Mouse (Mus musculus) MEL (cell line): ENCODE data around the gene Nxph4. TPM values are rescaled to one million over a fixed set of nuclear protein-coding genes. Genes with fewer than 3 reads are reported as not detected.

Source experiments
- DNase-seq: peaks from one replicate; pipeline ENCODE4 v3.0.0; 2011; ENCODE audit warnings: low read depth, low spot score
- H3K27ac ChIP-seq: 2 replicates; pipeline ENCODE4 v1.5.1; 2012; ENCODE audit warnings: low read depth, mild to moderate bottlenecking, control low read depth, low read length, moderate library complexity; ENCODE audit not compliant: control insufficient read depth
- H3K27me3 ChIP-seq, 2 experiments: fragments of 150-350 bp in 1 of 2; sonication (generic) in 1 of 2; 2 replicates each; pipeline ENCODE4 v1.6.1; 2012; ENCODE audit warnings: low read length in 2 of 2, mild to moderate bottlenecking in 2 of 2, improper control_type of control experiment in 1 of 2, moderate library complexity in 1 of 2; ENCODE audit not compliant: insufficient read depth in 2 of 2, control insufficient read depth in 1 of 2
- H3K36me3 ChIP-seq, 2 experiments: 2 replicates each; pipeline ENCODE4 v1.6.1; 2012 to 2014; ENCODE audit warnings: low read length in 2 of 2, improper control_type of control experiment in 1 of 2, inconsistent platforms in 1 of 2, mild to moderate bottlenecking in 1 of 2; ENCODE audit not compliant: insufficient read depth in 2 of 2, control insufficient read depth in 1 of 2
- H3K4me1 ChIP-seq, 2 experiments: fragments of 150-350 bp in 1 of 2; sonication (generic) in 1 of 2; 2 replicates each; pipeline ENCODE4 v1.6.1; 2012; ENCODE audit warnings: low read length in 2 of 2, improper control_type of control experiment in 1 of 2, mild to moderate bottlenecking in 1 of 2; ENCODE audit not compliant: insufficient read depth in 2 of 2, control insufficient read depth in 1 of 2
- H3K4me3 ChIP-seq, 2 experiments: fragments of 150-350 bp in 1 of 2; sonication (generic) in 1 of 2; 2 replicates each; pipeline ENCODE4 v1.5.1; 2012; ENCODE audit warnings: low read depth in 2 of 2, low read length in 2 of 2, mild to moderate bottlenecking in 2 of 2, moderate library complexity in 2 of 2, control low read depth in 1 of 2, improper control_type of control experiment in 1 of 2; ENCODE audit not compliant: control insufficient read depth in 1 of 2, insufficient read depth in 1 of 2
- H3K79me2 ChIP-seq: 2 replicates; pipeline ENCODE4 v1.6.1; 2012; ENCODE audit warnings: mild to moderate bottlenecking, low read length, moderate library complexity; ENCODE audit not compliant: control insufficient read depth, poor library complexity, insufficient read depth
- H3K9ac ChIP-seq: 2 replicates; pipeline ENCODE4 v1.6.1; 2012; ENCODE audit warnings: low read depth, mild to moderate bottlenecking, control low read depth, low read length, moderate library complexity; ENCODE audit not compliant: control insufficient read depth, poor library complexity, severe bottlenecking
- H3K9me3 ChIP-seq: fragments of 150-350 bp; sonication (generic); replicated peaks from 2 replicates; pipeline ENCODE4 v1.6.1; 2012; ENCODE audit warnings: mild to moderate bottlenecking, low read length, improper control_type of control experiment, moderate library complexity; ENCODE audit not compliant: insufficient read depth
- BHLHE40 ChIP-seq: IDR thresholded peaks from 2 replicates; pipeline ENCODE4 v1.6.1; 2012; ENCODE audit warnings: low read depth, mild to moderate bottlenecking, inconsistent platforms, low read length, improper control_type of control experiment, borderline replicate concordance
- CHD2 ChIP-seq: IDR thresholded peaks from 2 replicates; pipeline ENCODE4 v1.6.1; 2011; ENCODE audit warnings: low read length, improper control_type of control experiment
- E2F4 ChIP-seq: IDR thresholded peaks from 2 replicates; pipeline ENCODE4 v1.6.1; 2011; ENCODE audit warnings: low read depth, low read length, improper control_type of control experiment, borderline replicate concordance
- ELF1 ChIP-seq: IDR thresholded peaks from 2 replicates; pipeline ENCODE4 v1.6.1; 2014; ENCODE audit warnings: low read depth, mild to moderate bottlenecking, inconsistent platforms, low read length, improper control_type of control experiment, moderate library complexity
- ETS1 ChIP-seq: IDR thresholded peaks from 2 replicates; pipeline ENCODE4 v1.6.1; 2012; ENCODE audit warnings: low read depth, mild to moderate bottlenecking, inconsistent platforms, low read length, improper control_type of control experiment, moderate library complexity
- GABPA ChIP-seq: IDR thresholded peaks from 2 replicates; pipeline ENCODE4 v1.6.1; 2012; ENCODE audit warnings: low read depth, mild to moderate bottlenecking, inconsistent platforms, low read length, improper control_type of control experiment, moderate library complexity
- KAT2A ChIP-seq: conservative IDR thresholded peaks from 2 replicates; pipeline ENCODE4 v1.6.1; 2012; ENCODE audit warnings: low read depth, low read length, improper control_type of control experiment, inconsistent platforms
- MYB ChIP-seq: IDR thresholded peaks from 2 replicates; pipeline ENCODE4 v1.6.1; 2011; ENCODE audit warnings: mild to moderate bottlenecking, low read depth, low read length, improper control_type of control experiment
- NELFE ChIP-seq: IDR thresholded peaks from 2 replicates; pipeline ENCODE4 v1.6.1; 2011; ENCODE audit warnings: low read depth, low read length, improper control_type of control experiment
- NRF1 ChIP-seq: IDR thresholded peaks from 2 replicates; pipeline ENCODE4 v1.6.1; 2014; ENCODE audit warnings: low read depth, mild to moderate bottlenecking, inconsistent platforms, low read length, improper control_type of control experiment, moderate library complexity; ENCODE audit not compliant: poor library complexity, insufficient read depth, severe bottlenecking
- POLR2A ChIP-seq, 2 experiments: IDR thresholded peaks; 2 replicates each; pipeline ENCODE4 v1.6.1; 2011 to 2012; ENCODE audit warnings: low read length in 2 of 2, mild to moderate bottlenecking in 2 of 2, control low read depth in 1 of 2, improper control_type of control experiment in 1 of 2, low read depth in 1 of 2, moderate library complexity in 1 of 2; ENCODE audit not compliant: control insufficient read depth in 1 of 2, insufficient read depth in 1 of 2, poor library complexity in 1 of 2
- POLR2AphosphoS2 ChIP-seq: IDR thresholded peaks from 2 replicates; pipeline ENCODE4 v1.6.1; 2011; ENCODE audit warnings: low read length, improper control_type of control experiment
- POLR2AphosphoS5 ChIP-seq: IDR thresholded peaks from 2 replicates; pipeline ENCODE4 v1.6.1; 2012; ENCODE audit warnings: low read depth, borderline replicate concordance, mild to moderate bottlenecking, inconsistent platforms, low read length, moderate library complexity, mixed read lengths
- RAD21 ChIP-seq: IDR thresholded peaks from 2 replicates; pipeline ENCODE4 v1.6.1; 2011; ENCODE audit warnings: mild to moderate bottlenecking, low read depth, low read length, improper control_type of control experiment
- RCOR1 ChIP-seq: IDR thresholded peaks from 2 replicates; pipeline ENCODE4 v1.6.1; 2012; ENCODE audit warnings: low read depth, mild to moderate bottlenecking, inconsistent platforms, low read length, improper control_type of control experiment
- SIN3A ChIP-seq: IDR thresholded peaks from 2 replicates; pipeline ENCODE4 v1.6.1; 2012; ENCODE audit warnings: low read length, improper control_type of control experiment, inconsistent platforms
- SMC3 ChIP-seq: IDR thresholded peaks from 2 replicates; pipeline ENCODE4 v1.6.1; 2011; ENCODE audit warnings: low read depth, low read length, improper control_type of control experiment
- TAL1 ChIP-seq: IDR thresholded peaks from 2 replicates; pipeline ENCODE4 v1.6.1; 2012; ENCODE audit warnings: mild to moderate bottlenecking, inconsistent platforms, low read length, moderate library complexity, mixed read lengths
- TBP ChIP-seq: IDR thresholded peaks from 2 replicates; pipeline ENCODE4 v1.8.0; 2011; ENCODE audit warnings: low read depth, low read length, improper control_type of control experiment
- USF1 ChIP-seq: IDR thresholded peaks from 2 replicates; pipeline ENCODE4 v1.6.1; 2014; ENCODE audit warnings: low read depth, mild to moderate bottlenecking, inconsistent platforms, low read length, improper control_type of control experiment, moderate library complexity
- USF2 ChIP-seq, 2 experiments: IDR thresholded peaks; 2 replicates each; pipeline ENCODE4 v1.6.1; 2011 to 2012; ENCODE audit warnings: improper control_type of control experiment in 2 of 2, low read length in 2 of 2, borderline replicate concordance in 1 of 2, inconsistent platforms in 1 of 2, low read depth in 1 of 2, mild to moderate bottlenecking in 1 of 2; ENCODE audit not compliant: insufficient read depth in 1 of 2
- ZC3H11A ChIP-seq: IDR thresholded peaks from 2 replicates; pipeline ENCODE4 v1.6.1; 2012; ENCODE audit warnings: low read depth, mild to moderate bottlenecking, inconsistent platforms, low read length, improper control_type of control experiment
- ZKSCAN1 ChIP-seq: IDR thresholded peaks from 2 replicates; pipeline ENCODE4 v1.6.1; 2012; ENCODE audit warnings: low read depth, mild to moderate bottlenecking, inconsistent platforms, low read length, improper control_type of control experiment, moderate library complexity
- ZMIZ1 ChIP-seq: IDR thresholded peaks from 2 replicates; pipeline ENCODE4 v1.6.1; 2012; ENCODE audit warnings: low read depth, mild to moderate bottlenecking, inconsistent platforms, low read length, improper control_type of control experiment, moderate library complexity
- ZNF384 ChIP-seq: IDR thresholded peaks from 2 replicates; pipeline ENCODE4 v1.6.1; 2012; ENCODE audit warnings: low read depth, mild to moderate bottlenecking, inconsistent platforms, low read length, improper control_type of control experiment
- polyA plus RNA-seq, 2 experiments: library from polyadenylated mRNA; stranded (reverse) in 1 of 2; unstranded in 1 of 2; fragments of >175 nt in 1 of 2; fragments of >200 nt in 1 of 2; gene quantifications; 2 replicates each; pipeline versions ENCODE4 v1.2.1 to v1.2.4; 2012; ENCODE audit warnings: low replicate concordance in 2 of 2, low read depth in 1 of 2; ENCODE audit not compliant: insufficient read length in 2 of 2, insufficient read depth in 1 of 2, missing spikeins in 1 of 2
- total RNA-seq: library from RNA; depleted of rRNA; stranded (reverse); fragments of 300-350 nt; gene quantifications from 2 replicates; pipeline ENCODE4 v1.2.3, GENCODE M21; 2012

The Nxph4 gene
- total and polyA plus RNA-seq, 3 experiments, result 0.24 TPM; not detected in 2

DNA sequence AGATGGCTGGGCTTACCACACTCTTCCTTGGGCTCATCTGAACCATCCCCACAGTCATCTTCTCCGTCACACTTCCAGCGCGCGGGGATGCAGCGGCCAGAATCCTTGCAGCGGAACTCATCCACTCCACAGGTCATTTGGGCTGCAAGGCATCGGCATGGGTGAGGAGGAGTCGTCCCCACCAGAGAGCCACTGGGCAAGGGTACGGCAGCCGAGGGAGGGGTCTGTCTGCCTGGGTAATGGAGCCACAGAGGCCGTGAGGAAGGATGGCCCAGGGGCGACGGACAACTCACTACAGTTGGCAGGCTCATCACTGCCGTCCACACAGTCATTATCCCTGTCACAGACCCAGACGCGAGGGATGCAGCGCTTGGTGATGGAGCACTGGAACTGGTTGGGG is 15.5 kb upstream of the Nxph4 start:
- Histone ChIP-seq H3K4me1 (no peaks in the 10 kb centered on the region), H3K9me3 (no peaks in the 10 kb centered on the region), H3K27me3 (no peaks in the 10 kb centered on the region), H3K36me3 (no peaks in the 10 kb centered on the region), H3K27ac (no peak overlapping the region), H3K4me3 (no peak overlapping the region), H3K9ac (no peak overlapping the region), H3K79me2 (no peaks in the 10 kb centered on the region)
- TF ChIP-seq MYB, result no peak
- TF ChIP-seq E2F4, result no peak
- TF ChIP-seq ETS1, result no peak
- no peak for TF ChIP-seq GABPA
- TF ChIP-seq NELFE, result no peak
- TF ChIP-seq RCOR1, result no peak
- TF ChIP-seq SMC3, result no peak
- TF ChIP-seq NRF1, result no peak
- TF ChIP-seq POLR2AphosphoS5, result no peak
- TF ChIP-seq RAD21, result no peak
- TF ChIP-seq TBP, result no peak
- no peak for TF ChIP-seq POLR2A (IDR thresholded peaks at IDR 0.05; ENCODE audit: control insufficient read depth in 1 of 2, insufficient read depth in 1 of 2, low read depth in 1 of 2, low read length in 2 of 2, poor library complexity in 1 of 2)
- no peak for TF ChIP-seq TAL1
- TF ChIP-seq SIN3A, result no peak
- no peak for TF ChIP-seq POLR2AphosphoS2
- no peak for TF ChIP-seq BHLHE40
- no peak for TF ChIP-seq ZC3H11A
- no peak for TF ChIP-seq USF1
- TF ChIP-seq CHD2, result no peak
- no peak for TF ChIP-seq USF2 (IDR thresholded peaks at IDR 0.05; ENCODE audit: borderline replicate concordance in 1 of 2, insufficient read depth in 1 of 2, low read depth in 1 of 2, low read length in 2 of 2)
- DNase-seq, result no peak

DNA sequence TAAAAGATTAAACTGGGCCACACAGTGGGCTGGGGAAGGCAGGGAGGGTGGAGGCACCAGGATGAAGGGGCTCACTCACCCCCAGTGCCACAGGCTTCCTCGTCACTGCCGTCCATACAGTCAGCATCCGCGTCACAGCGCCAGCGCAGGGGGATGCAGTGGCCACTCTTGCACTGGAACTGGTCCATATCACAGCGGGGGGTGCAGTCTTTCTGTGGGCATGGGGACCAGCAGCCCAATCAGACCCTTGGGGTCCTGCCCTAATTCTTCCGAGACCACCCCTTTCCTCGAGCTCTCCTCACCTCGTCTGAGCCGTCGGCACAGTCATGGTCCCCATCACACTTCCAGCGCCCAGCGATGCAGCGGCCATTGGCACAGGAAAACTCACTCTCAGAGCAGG is 13.9 kb upstream of the Nxph4 start:
- Histone ChIP-seq H3K79me2 (no peaks in the 10 kb centered on the region), H3K9me3 (no peaks in the 10 kb centered on the region), H3K9ac (no peak overlapping the region), H3K4me3 (no peak overlapping the region), H3K4me1 (no peaks in the 10 kb centered on the region), H3K36me3 (no peaks in the 10 kb centered on the region), H3K27me3 (no peaks in the 10 kb centered on the region), H3K27ac (no peak overlapping the region)
- no peak for TF ChIP-seq ZMIZ1
- no peak for TF ChIP-seq BHLHE40
- no peak for TF ChIP-seq SMC3
- no peak for TF ChIP-seq ELF1
- no peak for TF ChIP-seq ZKSCAN1
- TF ChIP-seq NRF1, result no peak
- TF ChIP-seq POLR2AphosphoS5, result no peak
- no peak for TF ChIP-seq ZC3H11A
- no peak for TF ChIP-seq TBP
- TF ChIP-seq USF1, result no peak
- TF ChIP-seq KAT2A, result no peak
- TF ChIP-seq MYB, result no peak
- no peak for TF ChIP-seq ZNF384
- DNase-seq, result no peak
